Mouse (Mus musculus): ENCODE results near the gene Pdap1. TPM values are rescaled to one million over a fixed set of nuclear protein-coding genes. Genes with fewer than 3 reads are reported as not detected.
"Not testable (repeated sequence)": the region's sequence is repeated elsewhere in the genome, so short reads cannot be mapped to it uniquely, and the experiment has no call there.

The Pdap1 gene
- polyA plus RNA-seq, 1 experiment from 2014 or later = 89.9 TPM

- ATAC-seq (replicated peaks; ENCODE audit: low FRiP score, low read depth) = no peak
- no peak overlapping the region for H3K4me3 ChIP-seq (replicated peaks; ENCODE audit: low read depth, low read length)
These were observed 50.2 kb downstream of the Pdap1 start for GRCm38 (mm10) chr5:145089878-145090277.

GRCm38 (mm10) chr5:145088186-145088585 is 51.9 kb downstream of the Pdap1 start:
- TF ChIP-seq CTCF (IDR thresholded peaks at IDR 0.05; ENCODE audit: low read depth) = no peak
- DNase-seq (ENCODE audit: low spot score) (no peak), ATAC-seq (replicated peaks; ENCODE audit: low FRiP score, low read depth) (no peak)
- Histone ChIP-seq H3K27me3 (ENCODE audit: insufficient read depth, low read length) (no peaks in the 10 kb centered on the region), H3K4me2 (ENCODE audit: low read length) (no peak overlapping the region), H3K4me1 (replicated peaks; ENCODE audit: insufficient read depth, low read length) (peaks cover 8% of the 10 kb centered on the region; the same call in 1 of the 2 replicates), H3K9ac (ENCODE audit: low read depth, low read length) (no peak overlapping the region), H3K9me3 (replicated peaks; ENCODE audit: low read length) (no peaks in the 10 kb centered on the region; the same call in 1 of the 2 replicates), H3K4me3 (replicated peaks; ENCODE audit: low read depth, low read length) (no peak overlapping the region), H3K36me3 (ENCODE audit: insufficient read depth, low read length) (peaks cover 10% of the 10 kb centered on the region; the same call in 1 of the 2 replicates), H3K27ac (no peak overlapping the region)
- WGBS = 94% methylated on average over 2 of the region's 2 CpGs

More at GRCm38 (mm10) chr5:145089878-145090277, 50.2 kb downstream of the Pdap1 start:
- Histone ChIP-seq H3K4me1 (replicated peaks; ENCODE audit: insufficient read depth, low read length) (peaks cover 2% of the 10 kb centered on the region; the same call in 1 of the 2 replicates), H3K9ac (ENCODE audit: low read depth, low read length) (no peak overlapping the region), H3K9me3 (replicated peaks; ENCODE audit: low read length) (no peaks in the 10 kb centered on the region; the same call in 1 of the 2 replicates), H3K4me2 (ENCODE audit: low read length) (no peak overlapping the region), H3K36me3 (ENCODE audit: insufficient read depth, low read length) (peaks cover 15% of the 10 kb centered on the region), H3K27ac (no peak overlapping the region), H3K27me3 (ENCODE audit: insufficient read depth, low read length) (no peaks in the 10 kb centered on the region)
- WGBS = 88% methylated on average over 3 of the region's 3 CpGs
- no peak for DNase-seq (ENCODE audit: low spot score)
- no peak for TF ChIP-seq CTCF (IDR thresholded peaks at IDR 0.05; ENCODE audit: low read depth)

GRCm38 (mm10) chr5:145084822-145085221 is 55.2 kb downstream of the Pdap1 start:
- no peak for ATAC-seq (replicated peaks; ENCODE audit: low FRiP score, low read depth)
- no peaks in the 10 kb centered on the region for H3K27me3 ChIP-seq (ENCODE audit: insufficient read depth, low read length)
- H3K27ac ChIP-seq = no peak overlapping the region
- peak overlapping the region; percentile 91 for H3K4me2 ChIP-seq (ENCODE audit: low read length)
- no peaks in the 10 kb centered on the region; the same call in 1 of the 2 replicates for H3K9me3 ChIP-seq (replicated peaks; ENCODE audit: low read length)
- peaks cover 8% of the 10 kb centered on the region; the same call in 1 of the 2 replicates for H3K4me1 ChIP-seq (replicated peaks; ENCODE audit: insufficient read depth, low read length)
- H3K9ac ChIP-seq (ENCODE audit: low read depth, low read length) = peak overlapping the region; percentile 93
- no peak for TF ChIP-seq CTCF (IDR thresholded peaks at IDR 0.05; ENCODE audit: low read depth)
- no peak for DNase-seq (ENCODE audit: low spot score)
- WGBS = 57% methylated on average over 2 of the region's 2 CpGs
- peak overlapping the region; percentile 85 for H3K4me3 ChIP-seq (replicated peaks; ENCODE audit: low read depth, low read length)
- no peaks in the 10 kb centered on the region for H3K36me3 ChIP-seq (ENCODE audit: insufficient read depth, low read length)

- H3K9me3 ChIP-seq (replicated peaks; ENCODE audit: low read length) = no peaks in the 10 kb centered on the region; the same call in 1 of the 2 replicates
- peak within 1 kb of the TSS; percentile 93 for H3K9ac ChIP-seq (ENCODE audit: low read depth, low read length)
- H3K36me3 ChIP-seq (ENCODE audit: insufficient read depth, low read length) = no peaks in the 10 kb centered on the region
- peak within 1 kb of the TSS; percentile 85 for H3K4me3 ChIP-seq (replicated peaks; ENCODE audit: low read depth, low read length)
- H3K4me2 ChIP-seq (ENCODE audit: low read length) = peak within 1 kb of the TSS; percentile 91
- no peak for TF ChIP-seq CTCF (IDR thresholded peaks at IDR 0.05; ENCODE audit: low read depth)
- DNase-seq (ENCODE audit: low spot score) (peak; percentile 97), ATAC-seq (replicated peaks; ENCODE audit: low FRiP score, low read depth) (peak; percentile 96)
- no peaks in the 10 kb centered on the region for H3K27me3 ChIP-seq (ENCODE audit: insufficient read depth, low read length)
- peak within 1 kb of the TSS; percentile 80 for H3K27ac ChIP-seq
- peaks cover 8% of the 10 kb centered on the region; the same call in 1 of the 2 replicates for H3K4me1 ChIP-seq (replicated peaks; ENCODE audit: insufficient read depth, low read length)
- WGBS = under 1% methylated on average over 49 of the region's 54 CpGs
These were observed 56.2 kb downstream of the Pdap1 start, which contains the start of the genes Arpc1a and Kpna7 for GRCm38 (mm10) chr5:145083632-145084451. Arpc1a (plus strand) TSS chr5:145083830. Kpna7 (minus strand) TSS chr5:145084030.

GRCm38 (mm10) chr5:145083201-145083600 is 56.8 kb downstream of the Pdap1 start:
- Histone ChIP-seq H3K4me3 (replicated peaks; ENCODE audit: low read depth, low read length) (peak overlapping the region; percentile 85), H3K4me2 (ENCODE audit: low read length) (peak overlapping the region; percentile 91), H3K27ac (peak overlapping the region; percentile 80; the same call in 1 of the 2 replicates), H3K9ac (ENCODE audit: low read depth, low read length) (peak overlapping the region; percentile 93; the same call in 1 of the 2 replicates)
- not testable (repeated sequence) for H3K27me3 ChIP-seq (ENCODE audit: insufficient read depth, low read length); ATAC-seq (replicated peaks; ENCODE audit: low FRiP score, low read depth); H3K36me3 ChIP-seq (ENCODE audit: insufficient read depth, low read length); H3K9me3 ChIP-seq (replicated peaks; ENCODE audit: low read length); H3K4me1 ChIP-seq (replicated peaks; ENCODE audit: insufficient read depth, low read length); DNase-seq (ENCODE audit: low spot score)
- WGBS = 50% methylated on average over 6 of the region's 6 CpGs

GRCm38 (mm10) chr5:145081866-145082613 is 58.0 kb downstream of the Pdap1 start:
- TF ChIP-seq CTCF (IDR thresholded peaks at IDR 0.05; ENCODE audit: low read depth) = no peak
- Histone ChIP-seq H3K4me1 (replicated peaks; ENCODE audit: insufficient read depth, low read length) (peaks cover 8% of the 10 kb centered on the region; the same call in 1 of the 2 replicates), H3K4me2 (ENCODE audit: low read length) (no peak overlapping the region), H3K36me3 (ENCODE audit: insufficient read depth, low read length) (no peaks in the 10 kb centered on the region), H3K9me3 (replicated peaks; ENCODE audit: low read length) (no peaks in the 10 kb centered on the region), H3K27me3 (ENCODE audit: insufficient read depth, low read length) (no peaks in the 10 kb centered on the region), H3K4me3 (replicated peaks; ENCODE audit: low read depth, low read length) (no peak overlapping the region), H3K27ac (no peak overlapping the region), H3K9ac (ENCODE audit: low read depth, low read length) (no peak overlapping the region)
- no peak for ATAC-seq (replicated peaks; ENCODE audit: low FRiP score, low read depth)
- DNase-seq (ENCODE audit: low spot score) = no peak
- WGBS = 91% methylated on average over 10 of the region's 10 CpGs

Other genes with a start within 250 kb of the Pdap1 start
- gene Smurf1, start 174.4 kb downstream of the Pdap1 start, polyA plus RNA-seq (2015; fragmentation: Nextera tagmentation; extraction: Ambion mirVana) = 12.6 and 13.4 TPM in 2 replicates
- not detected in 2 replicates for gene Gm4871, start 107.5 kb downstream of the Pdap1 start, polyA plus RNA-seq (2015; fragmentation: Nextera tagmentation; extraction: Ambion mirVana)
- not detected in 2 replicates for gene 1700018F24Rik, start 97.2 kb downstream of the Pdap1 start, polyA plus RNA-seq (2015; fragmentation: Nextera tagmentation; extraction: Ambion mirVana)
- gene Arpc1a, start 56.4 kb downstream of the Pdap1 start, polyA plus RNA-seq (2015; fragmentation: Nextera tagmentation; extraction: Ambion mirVana) = 145 and 156 TPM in 2 replicates
- not detected in 2 replicates for gene Kpna7, start 56.2 kb downstream of the Pdap1 start, polyA plus RNA-seq (2015; fragmentation: Nextera tagmentation; extraction: Ambion mirVana)
- gene Arpc1b, start 26.0 kb downstream of the Pdap1 start, polyA plus RNA-seq (2015; fragmentation: Nextera tagmentation; extraction: Ambion mirVana) = 261 and 283 TPM in 2 replicates
- 185 and 186 TPM in 2 replicates for gene Bud31, start 124 bp upstream of the Pdap1 start, polyA plus RNA-seq (2015; fragmentation: Nextera tagmentation; extraction: Ambion mirVana)
- gene Ptcd1, start 26.9 kb upstream of the Pdap1 start, polyA plus RNA-seq (2015; fragmentation: Nextera tagmentation; extraction: Ambion mirVana) = 14.7 and 15.2 TPM in 2 replicates
- 35.5 and 38.5 TPM in 2 replicates for gene Cpsf4, start 27.0 kb upstream of the Pdap1 start, polyA plus RNA-seq (2015; fragmentation: Nextera tagmentation; extraction: Ambion mirVana)
- 678 and 711 TPM in 2 replicates for gene Atp5j2, start 51.8 kb upstream of the Pdap1 start, polyA plus RNA-seq (2015; fragmentation: Nextera tagmentation; extraction: Ambion mirVana)
- 10.1 and 11.5 TPM in 2 replicates for gene Zkscan14, start 61.6 kb upstream of the Pdap1 start, polyA plus RNA-seq (2015; fragmentation: Nextera tagmentation; extraction: Ambion mirVana)
- gene Zkscan5, start 64.3 kb upstream of the Pdap1 start, polyA plus RNA-seq (2015; fragmentation: Nextera tagmentation; extraction: Ambion mirVana) = 10.4 and 10.8 TPM in 2 replicates
- gene Zfp655, start 91.5 kb upstream of the Pdap1 start, polyA plus RNA-seq (2015; fragmentation: Nextera tagmentation; extraction: Ambion mirVana) = 30.6 and 37.8 TPM in 2 replicates
- 0.26 and 0.57 TPM in 2 replicates for gene Zscan25, start 140.3 kb upstream of the Pdap1 start, polyA plus RNA-seq (2015; fragmentation: Nextera tagmentation; extraction: Ambion mirVana)
- 0.09 and 0.16 TPM in 2 replicates for gene Cyp3a57, start 205.0 kb upstream of the Pdap1 start, polyA plus RNA-seq (2015; fragmentation: Nextera tagmentation; extraction: Ambion mirVana)